Mouse (Mus musculus) embryo, embryonic 11 days (tissue): ENCODE data around the gene Akap13.
"Not testable (repeated sequence)": the region's sequence is repeated elsewhere in the genome, so short reads cannot be mapped to it uniquely, and the experiment has no call there.

Experiments used
- DNase-seq: peaks from one replicate; pipeline ENCODE4 v3.0.0-alpha.2; 2015

The Akap13 gene

DNA sequence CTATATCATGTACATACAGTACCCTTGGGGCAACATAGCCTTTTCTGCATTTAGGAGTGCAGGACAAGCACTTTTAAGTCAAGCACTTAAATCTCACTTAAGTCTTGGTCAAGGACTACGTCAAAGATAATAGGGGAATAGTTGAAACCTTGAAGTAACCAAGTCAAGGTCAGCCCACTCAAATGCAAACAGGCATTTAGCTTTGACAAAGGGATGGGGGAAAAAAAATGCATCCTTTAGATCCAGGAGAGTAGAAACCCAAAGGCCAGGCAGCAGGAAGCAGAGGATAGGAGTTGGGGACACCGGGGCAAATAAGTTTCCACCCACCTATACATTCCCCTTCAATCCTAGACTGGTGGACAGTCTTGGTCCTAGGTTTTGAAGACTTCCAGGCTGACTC, 322.7 kb downstream of the Akap13 start:
- no peak for DNase-seq

- DNase-seq = no peak
Observed at GRCm38 (mm10) chr7:75780812-75781211, 325.5 kb downstream of the Akap13 start.

GRCm38 (mm10) chr7:75781298-75781947, 326.1 kb downstream of the Akap13 start:
- no peak for DNase-seq

- peak; percentile 96 for DNase-seq
Observed at GRCm38 (mm10) chr7:75781948-75782722, 326.8 kb downstream of the Akap13 start.

GRCm38 (mm10) chr7:75782723-75783011, 327.3 kb downstream of the Akap13 start:
- no peak for DNase-seq

GRCm38 (mm10) chr7:75785388-75786328, 330.3 kb downstream of the Akap13 start:
- no peak for DNase-seq

- no peak for DNase-seq
Observed at GRCm38 (mm10) chr7:75786812-75787211, 331.5 kb downstream of the Akap13 start.

- DNase-seq = no peak
Observed at GRCm38 (mm10) chr7:75787371-75787770, 332.0 kb downstream of the Akap13 start.

DNA sequence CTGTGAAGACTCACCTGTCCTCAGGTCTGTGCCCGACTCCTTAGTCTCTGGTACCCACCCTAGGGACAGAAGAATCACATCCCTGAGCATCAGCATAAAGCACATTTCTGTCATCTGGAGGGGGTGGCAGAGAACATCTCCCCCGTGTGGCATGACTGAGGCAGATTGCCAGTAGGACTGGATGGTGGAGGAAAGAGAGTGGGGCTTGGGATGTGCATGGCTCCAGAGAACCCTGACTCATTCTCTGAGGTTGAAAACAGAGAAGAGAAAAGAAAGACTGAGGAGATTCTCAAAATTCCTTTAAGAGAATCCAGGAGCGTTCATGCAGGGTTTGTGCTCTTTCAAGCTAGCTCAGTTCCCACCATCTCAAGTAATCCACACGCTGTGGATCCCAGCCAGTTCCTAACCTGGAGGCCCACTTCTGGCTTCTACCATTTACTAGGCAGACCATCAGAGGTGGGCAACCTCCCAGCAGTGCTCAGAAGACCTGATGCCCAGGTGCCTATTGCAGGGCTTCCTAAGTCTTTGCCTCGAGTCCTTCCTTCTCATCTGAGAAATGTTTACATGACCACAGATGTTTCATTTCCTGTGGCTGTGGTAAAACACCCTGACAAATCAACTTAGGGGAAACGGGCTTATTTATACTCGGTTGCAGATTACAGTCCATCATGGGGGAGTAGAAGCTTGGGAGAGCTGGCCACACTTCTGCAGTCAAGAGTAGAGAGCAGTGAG, 332.9 kb downstream of the Akap13 start:
- not testable (repeated sequence) for DNase-seq

DNA sequence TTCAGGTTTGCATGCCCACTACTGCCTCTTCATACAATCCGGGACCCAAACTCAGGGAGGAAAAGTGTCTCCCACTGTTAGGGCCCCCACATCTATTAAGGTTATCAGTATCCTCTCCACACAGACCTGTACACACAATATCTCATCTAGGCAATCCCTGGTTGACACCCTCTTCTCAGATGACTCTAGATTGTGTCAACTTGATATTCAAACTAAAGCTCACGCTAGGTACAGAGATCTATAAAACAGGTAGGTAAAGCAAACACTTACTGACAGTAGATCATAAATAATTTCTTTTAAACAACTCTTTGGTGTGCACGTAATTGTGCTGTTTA, 333.4 kb downstream of the Akap13 start:
- DNase-seq = not testable (repeated sequence)

DNA sequence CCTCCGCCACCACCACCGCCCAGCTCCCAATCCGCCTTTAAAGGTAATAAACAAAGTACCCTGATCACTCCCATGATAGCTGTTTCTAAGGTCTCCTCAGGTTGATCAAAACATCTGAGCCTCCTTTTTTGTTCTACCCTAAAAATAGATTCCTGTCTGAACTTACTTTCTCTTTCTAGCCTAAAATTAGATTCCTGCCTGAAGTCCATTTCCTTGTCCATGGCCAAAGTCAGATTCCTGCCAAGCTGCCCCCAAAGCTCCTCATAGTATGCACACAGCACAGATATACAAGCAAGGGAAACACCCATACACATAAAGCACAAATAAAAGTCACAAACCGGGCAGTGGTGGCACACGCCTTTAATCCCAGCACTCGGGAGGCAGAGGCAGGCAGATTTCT, 334.4 kb downstream of the Akap13 start:
- no peak for DNase-seq

DNA sequence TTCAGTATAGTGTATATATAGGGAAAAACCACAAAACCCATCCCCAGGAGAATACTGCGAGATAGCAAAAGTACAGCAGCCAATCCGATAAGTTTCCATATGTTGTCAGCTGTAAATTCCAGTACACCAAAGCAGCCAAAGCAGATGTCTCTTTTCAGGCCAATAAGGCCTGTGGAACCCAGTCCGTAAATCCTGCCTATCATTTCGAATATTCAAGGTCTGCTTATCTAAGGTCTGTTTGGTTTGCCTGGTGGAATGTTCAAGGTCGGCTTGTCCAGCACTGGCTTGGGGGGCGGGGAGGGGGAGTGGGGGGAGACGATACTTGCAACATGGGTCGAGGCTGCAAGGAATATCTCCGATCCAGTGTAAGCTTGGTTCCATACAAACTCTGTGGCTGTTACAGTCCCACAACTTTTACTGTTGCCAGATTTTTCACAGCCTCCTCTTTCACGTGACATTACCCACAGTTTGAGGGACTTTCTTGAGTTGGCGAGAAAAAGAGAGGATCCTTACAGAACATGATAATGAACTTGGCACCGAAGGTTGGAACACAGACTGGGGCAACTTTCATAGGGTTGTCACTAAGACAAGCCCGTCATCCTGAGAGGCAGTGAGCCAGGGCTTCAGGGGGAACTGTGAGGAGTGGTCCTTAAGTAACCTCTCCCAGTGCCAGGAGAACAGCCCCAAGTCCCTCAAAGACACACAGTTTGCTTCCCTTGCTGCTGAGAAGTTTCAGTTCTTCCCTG, 335.9 kb downstream of the Akap13 start:
- not testable (repeated sequence) for DNase-seq

- no peak for DNase-seq
Observed at GRCm38 (mm10) chr7:75793091-75793490, 337.8 kb downstream of the Akap13 start.

- DNase-seq = no peak
Observed at GRCm38 (mm10) chr7:75793654-75794335, 338.5 kb downstream of the Akap13 start.

DNA sequence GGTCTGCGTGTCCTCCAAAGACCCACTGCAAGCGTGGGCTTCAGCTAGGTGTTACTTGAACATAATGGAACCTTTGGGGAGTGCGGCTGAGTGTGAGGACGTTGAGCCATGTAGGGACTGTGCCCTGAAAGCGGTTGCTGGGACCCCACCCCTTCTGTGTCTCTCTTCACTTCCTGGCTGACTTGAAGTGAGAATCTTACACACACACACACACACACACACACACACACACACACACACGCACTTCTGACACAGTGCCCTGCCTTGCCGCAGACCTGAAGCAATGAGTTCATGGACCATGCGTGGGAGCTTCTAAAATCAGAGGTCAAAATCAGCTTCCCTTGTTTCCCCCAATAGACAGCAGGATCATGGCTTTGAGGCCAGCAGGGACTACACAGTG, 339.8 kb downstream of the Akap13 start:
- DNase-seq = no peak

DNA sequence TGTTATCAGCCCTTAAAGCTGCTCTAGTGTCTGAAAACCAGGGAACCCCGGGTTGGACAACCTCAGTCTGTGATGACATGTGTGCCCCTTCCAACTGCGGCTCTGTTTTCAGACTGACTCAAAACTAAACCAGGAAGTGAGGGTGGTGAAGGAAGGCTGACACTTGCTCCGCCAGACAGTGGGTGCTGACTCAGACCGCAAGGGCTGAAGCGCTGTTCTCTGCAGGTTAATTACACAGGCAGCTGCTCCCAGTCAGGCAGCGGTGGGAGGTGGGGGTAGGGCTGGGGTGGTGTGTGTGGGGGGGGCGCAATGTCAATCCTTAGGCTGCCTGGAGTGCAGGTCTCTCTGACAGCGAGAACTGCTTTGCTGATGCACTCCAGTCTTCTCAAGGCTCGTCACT, 341.1 kb downstream of the Akap13 start:
- DNase-seq = peak; percentile 38

DNA sequence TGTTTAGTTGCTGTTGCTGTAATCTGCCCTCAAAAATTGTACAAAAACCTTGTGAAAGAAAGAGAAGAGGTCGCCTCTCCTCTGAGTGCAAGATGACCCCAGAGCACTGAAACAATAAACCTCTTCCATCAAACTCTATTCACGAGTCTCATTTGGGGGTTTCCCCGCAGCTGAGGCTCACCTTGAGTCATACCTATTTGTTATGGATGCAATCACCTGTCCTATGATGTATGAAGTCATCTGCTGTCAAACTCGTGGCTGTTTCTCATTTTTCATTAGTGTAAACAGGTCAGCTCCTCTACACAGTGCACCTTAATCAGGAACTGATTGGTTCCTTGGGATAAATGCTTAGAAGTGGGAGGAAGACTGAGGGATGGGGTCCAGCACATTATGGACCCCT, 345.2 kb downstream of the Akap13 start:
- no peak for DNase-seq

DNA sequence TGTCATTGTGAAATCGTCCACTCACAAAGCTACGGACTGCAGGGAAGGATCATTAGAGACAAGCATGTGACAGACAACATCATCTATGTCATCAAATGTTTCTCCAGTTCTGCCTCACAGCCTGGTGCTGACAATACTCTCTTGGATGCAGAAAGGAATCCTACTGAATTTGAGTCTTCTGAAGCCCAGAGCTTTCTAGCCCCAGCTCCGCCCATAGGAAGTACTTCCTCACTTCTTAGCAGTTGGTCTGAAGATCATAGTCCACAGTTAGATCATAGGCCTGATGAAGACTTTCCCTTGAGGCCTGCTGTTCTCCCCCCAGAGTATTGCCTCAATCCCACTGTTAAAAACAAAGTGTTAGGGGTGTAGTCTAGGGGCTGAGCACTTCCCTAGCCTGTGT, 345.7 kb downstream of the Akap13 start:
- no peak for DNase-seq

DNA sequence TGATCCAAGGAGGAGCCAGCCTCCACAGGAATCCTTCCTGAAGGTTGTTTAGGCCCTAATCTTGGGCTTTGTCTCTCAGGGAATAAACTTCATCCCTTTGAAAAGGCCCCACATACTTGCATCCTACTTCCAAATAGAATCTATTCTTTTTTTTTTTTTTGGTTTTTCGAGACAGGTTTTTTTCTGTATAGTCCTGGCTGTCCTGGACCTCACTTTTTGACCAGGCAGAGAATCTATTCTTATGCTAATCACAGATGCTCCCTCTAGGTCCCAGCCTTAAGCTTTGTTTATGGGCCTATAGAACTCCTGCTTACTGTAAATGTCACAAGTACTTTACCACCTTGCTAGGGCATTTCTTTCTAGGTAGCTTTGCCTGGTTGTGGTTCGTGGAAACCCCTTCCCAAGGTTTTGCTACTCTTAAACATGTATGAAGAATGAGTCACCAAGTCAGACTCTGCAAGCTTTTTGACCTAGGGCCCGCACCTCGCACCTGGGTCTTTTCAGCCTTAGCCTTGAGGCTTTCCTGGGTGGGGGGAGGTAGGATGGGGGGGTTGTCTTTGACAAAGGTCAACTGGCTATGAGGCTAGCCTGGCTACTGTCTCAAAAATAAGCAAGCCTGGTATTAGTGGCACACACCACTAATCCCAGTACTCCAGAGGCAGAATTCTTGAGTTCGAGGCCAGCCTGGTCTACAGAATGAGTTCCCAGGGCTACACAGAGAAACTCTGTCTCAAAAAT, 346.5 kb downstream of the Akap13 start:
- DNase-seq = no peak

DNA sequence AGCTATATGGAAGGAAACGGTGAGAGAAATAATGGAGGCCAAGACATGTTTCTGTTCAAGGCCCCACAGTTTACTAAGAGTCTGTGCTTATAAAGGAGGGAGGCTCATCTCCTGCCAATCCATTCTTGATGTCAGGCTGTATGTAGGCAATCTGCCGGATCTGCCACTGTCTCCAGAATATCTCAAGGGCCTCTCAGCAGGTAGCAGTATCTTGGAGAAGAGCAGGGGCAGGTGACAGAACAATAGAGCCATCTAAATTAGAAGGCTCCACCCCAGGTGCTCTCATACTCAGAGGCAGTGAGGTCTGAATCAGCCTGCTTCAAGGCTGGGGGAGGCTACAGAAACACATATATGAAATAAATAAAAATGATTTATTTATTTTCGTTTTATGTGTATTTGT, 347.6 kb downstream of the Akap13 start:
- DNase-seq = no peak
